Mouse (Mus musculus) kidney, adult 11 months (tissue): ENCODE measurements around the gene Btn1a1.

ENCODE experiments used
- DNase-seq: peaks from one replicate; pipeline ENCODE4 v3.0.0; 2022

The Btn1a1 gene

DNA sequence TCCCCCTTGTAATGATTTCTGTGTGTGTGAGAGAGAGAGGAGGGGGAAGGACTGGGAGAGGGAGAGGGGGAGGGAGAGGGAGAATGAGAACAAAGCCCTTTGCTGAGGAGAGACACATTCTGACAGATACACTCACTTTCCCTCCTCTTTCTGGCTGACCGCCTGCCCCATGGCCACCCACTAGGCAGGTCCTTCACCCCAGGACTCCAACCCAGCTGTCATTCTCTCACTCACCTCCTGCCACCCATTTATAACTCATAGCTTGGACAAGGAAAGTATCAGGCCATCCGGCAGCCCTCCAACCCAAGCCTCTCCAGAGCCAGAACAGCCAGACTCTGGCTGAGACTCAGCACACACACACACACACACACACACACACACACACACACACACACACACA lies 10.0 kb upstream of the Btn1a1 start:
- no peak for DNase-seq

- peak; percentile 51 for DNase-seq
These were observed 1.2 kb upstream of the Btn1a1 start for GRCm38 (mm10) chr13:23466911-23467310.

GRCm38 (mm10) chr13:23466306-23466705 lies 605 bp upstream of the Btn1a1 start:
- DNase-seq, result no peak

DNA sequence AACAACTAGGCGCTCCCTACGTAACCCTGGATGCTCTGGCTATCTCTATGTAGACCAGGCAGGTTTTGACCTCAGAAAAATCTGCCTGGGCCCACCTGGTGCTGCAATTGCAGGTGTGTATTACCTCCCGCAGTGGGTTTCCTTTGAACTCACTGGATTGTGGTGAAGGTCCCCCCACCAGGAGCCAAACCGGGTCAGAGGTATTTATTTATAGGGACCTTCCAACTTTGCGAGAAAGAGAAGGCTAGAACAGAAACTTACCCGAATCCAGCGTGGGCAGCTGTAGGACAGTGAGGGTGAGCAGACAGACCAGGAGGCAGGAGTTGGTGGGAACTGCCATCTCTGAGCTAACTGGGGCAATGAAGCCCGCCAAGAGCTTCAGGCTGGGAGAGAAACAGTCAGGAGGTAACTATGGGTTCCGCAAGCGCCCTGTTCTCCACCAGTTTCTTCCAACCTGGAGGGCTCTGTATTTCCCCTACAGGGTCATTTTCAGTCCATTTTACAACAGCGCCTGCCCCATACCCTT lies 797 bp downstream of the Btn1a1 start:
- DNase-seq, result no peak

DNA sequence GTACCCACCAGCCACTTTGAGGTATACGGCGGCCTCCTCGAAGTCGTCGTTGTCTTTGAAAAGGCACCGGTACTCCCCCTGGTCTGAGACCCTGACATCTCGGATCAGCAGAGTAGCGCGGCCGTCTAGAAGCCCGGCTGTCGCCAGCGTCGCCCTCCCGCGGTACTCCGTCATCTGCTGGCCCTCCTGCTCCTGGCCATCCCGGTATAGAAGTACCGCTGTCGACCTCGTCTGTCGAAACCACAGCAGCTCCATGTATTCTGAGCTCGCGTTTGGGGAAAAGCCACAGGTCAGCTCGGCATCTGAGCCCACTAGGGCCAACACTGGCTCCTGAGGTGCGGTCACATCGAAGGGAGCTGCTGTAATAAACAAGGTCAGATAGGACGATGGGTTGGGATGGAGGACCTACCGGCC lies 1.5 kb downstream of the Btn1a1 start:
- DNase-seq, result peak; percentile 7

DNA sequence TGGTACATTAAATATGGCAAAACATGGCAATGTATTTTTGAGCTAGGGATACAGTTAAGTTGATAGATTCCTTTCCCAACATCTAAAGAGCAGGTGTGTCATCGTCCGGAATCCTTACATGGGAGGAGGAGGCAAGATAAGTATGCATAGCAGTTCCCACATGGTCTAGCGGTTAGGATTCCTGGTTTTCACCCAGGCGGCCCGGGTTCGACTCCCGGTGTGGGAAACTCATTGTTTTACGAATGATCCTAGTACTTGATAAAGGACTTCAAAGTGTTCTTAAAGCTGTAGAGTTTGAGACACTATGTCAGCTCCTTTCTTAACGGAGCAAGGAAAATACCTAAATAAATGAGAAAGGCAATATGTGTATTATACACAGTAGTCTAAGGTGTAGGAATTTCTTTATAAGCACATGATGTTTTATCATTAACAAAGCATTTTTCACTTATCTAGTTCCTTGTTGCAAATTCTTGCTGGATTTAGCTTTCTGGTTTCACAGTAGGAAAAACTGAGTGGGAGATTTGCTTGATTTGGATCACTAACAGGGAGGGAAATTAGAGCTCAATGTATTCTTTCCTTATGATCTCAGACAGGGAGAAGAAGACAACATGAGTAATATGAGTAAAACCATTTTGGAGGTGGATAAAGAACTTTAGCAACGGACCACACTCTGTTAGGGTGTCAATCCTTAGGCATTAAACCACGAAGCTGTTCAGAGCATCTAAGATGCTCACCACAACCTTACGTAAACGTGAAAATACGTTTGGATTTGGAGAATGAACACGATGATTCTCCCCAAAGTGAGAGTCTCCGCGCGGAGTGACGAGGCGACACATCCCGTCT lies 2.1 kb downstream of the Btn1a1 start:
- DNase-seq, result peak; percentile 36

DNA sequence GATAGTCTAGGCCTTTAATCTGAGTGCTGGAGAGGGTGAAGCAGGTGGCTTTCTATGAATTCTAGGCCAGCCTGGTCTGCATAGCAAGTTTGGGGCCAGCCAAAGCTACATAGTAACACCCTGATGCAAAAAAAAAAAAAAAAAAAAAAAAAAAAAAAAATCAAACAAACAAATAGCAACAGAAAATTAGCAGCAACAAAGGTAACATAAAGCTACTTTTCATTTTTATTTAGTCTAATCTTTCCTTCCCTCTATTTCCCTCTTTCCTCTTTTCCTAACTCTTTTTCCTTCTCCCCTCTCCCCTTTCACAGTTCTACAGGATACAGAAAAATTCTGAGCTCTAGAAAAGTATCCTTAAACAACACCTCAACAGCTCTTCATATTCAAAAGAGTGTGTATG lies 3.0 kb downstream of the Btn1a1 start:
- DNase-seq, result no peak

DNA sequence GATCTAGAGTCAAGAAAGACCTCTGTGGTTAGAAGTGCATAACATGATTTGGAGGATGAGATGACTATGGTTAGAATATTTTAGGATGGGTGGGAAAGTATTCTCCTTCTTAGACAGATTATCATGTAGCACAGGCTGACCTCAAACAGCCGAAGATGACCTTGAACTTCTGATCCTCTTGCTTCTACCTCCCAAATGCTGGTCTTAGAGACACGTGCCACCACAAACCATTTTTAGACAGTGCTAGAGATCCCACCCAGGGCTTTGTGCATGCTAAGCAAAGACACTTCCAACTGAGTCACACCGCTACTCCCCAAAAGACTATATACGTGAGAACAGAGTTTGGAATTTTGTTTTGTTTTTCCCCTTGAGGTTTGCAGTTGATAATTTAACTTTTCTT lies 3.6 kb downstream of the Btn1a1 start:
- DNase-seq, result no peak

GRCm38 (mm10) chr13:23459264-23459846 lies 6.3 kb downstream of the Btn1a1 start:
- no peak for DNase-seq

DNA sequence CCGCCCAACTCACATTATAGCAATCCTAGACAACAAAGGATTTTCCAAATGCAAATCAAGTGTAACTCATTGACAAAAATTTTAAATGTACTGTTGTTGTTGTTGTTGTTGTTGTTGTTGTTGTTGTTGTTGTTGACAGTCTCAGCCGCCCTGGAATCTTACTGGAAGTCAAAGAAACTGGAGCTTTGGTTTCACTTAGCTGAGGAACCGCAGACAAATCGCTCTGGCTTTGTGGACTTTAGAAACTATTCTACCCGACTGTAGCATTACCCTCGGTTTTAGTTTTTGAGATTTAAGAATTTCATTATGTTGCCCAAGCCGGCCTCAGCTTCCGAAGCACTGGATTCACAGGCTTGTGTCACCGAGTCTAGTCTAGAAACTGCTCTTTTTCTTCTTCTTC lies 11.8 kb downstream of the Btn1a1 start:
- no peak for DNase-seq

GRCm38 (mm10) chr13:23453362-23453862 lies 12.3 kb downstream of the Btn1a1 start:
- peak; percentile 75 for DNase-seq

DNA sequence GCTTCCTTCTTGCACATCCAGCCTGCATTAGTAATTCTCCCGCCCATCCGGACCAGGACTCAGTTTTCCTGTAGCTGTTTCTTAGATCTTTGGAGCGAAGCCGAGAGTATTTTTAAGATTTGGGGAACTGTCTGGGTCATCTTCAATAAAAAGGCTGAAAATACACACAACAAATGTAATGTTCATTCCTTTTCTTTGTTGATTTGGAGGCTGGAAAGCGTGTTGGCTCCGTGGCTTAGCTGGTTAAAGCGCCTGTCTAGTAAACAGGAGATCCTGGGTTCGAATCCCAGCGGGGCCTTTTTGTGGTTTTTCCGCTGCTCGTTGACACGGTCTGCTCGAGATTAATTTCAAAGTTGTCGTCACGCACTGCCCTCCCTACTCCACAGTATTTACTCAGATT lies 15.3 kb downstream of the Btn1a1 start:
- DNase-seq, result peak; percentile 71

DNA sequence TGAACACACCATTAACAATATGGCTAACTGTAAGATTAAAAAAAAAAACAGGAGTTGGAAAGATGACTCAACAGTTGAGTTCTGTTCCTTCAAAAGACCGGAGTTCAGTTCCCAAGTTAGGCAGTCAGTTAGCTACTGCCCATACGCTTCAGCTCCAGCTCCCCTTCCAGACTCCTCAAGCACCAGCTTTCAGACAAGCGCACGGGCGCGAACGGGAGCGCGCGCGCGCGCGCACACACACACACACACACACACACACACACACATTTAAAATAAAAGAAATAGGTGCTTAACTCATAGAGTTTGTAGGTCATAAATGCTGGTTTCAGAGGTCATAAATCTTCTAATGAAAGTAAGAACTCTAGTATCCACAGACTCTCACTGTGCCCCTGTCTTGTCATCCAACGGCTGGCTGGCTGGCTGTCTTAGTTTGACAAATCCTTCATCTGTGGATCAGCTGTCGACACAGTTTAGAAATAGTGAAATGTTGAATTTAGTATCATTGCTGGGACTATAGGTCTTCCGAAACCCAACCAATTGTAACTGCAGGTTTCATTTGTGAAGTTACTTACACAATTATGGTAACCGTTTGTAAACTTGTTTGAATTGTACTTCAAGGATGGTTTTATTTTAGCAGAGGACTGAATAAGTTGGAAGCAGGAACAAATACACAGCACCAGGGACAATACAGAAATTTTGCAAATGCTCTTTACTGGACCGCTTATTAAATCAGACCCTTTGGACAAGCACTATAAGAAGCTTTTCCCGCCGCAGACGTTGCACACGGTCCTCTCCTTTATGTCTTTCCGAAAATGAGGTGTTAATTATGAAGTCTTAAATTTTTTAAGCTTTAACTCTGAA lies 16.2 kb downstream of the Btn1a1 start:
- DNase-seq, result no peak

DNA sequence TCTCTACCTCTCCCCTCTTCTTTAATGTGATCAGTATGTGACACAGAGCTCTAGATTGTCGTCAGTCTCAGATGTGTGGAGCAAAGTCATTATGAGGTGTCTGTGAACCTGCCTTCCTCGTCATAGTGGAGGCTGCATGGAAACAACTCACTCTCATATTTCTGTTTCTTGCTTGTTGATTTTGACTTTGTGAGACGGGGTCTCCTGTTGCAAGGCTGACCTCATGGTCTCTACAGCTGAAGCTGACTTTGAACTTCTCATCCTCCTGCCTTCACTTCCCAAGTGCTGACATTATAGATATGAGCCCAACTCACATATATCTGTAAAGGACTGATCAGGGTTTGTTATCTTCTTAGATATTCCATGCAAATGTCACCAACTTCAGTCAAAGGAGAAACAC lies 16.9 kb downstream of the Btn1a1 start:
- DNase-seq, result no peak

DNA sequence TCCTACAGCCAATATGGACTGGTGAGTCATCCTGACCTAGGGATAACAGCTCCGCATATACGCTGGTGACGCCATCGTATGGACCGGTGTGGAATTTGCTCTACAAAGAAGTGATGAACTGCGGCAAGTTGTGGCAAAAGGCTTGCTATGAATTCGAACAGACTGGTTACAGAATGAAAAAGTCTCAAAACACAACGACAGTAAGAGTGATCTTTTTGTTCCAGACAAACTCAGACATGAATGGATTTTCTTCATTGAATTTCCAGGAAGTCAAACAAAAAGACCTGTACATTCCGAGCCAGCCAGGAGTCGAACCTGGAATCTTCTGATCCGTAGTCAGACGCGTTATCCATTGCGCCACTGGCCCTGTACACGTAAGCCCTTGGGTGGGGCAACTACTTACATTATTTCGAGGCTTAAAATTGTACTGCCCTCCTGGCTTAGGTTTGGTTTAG lies 19.2 kb downstream of the Btn1a1 start:
- DNase-seq, result peak; percentile 79

GRCm38 (mm10) chr13:23445561-23446320 lies 20.0 kb downstream of the Btn1a1 start:
- peak; percentile 85 for DNase-seq

- DNase-seq, result no peak
These were observed 20.5 kb downstream of the Btn1a1 start for GRCm38 (mm10) chr13:23445156-23445555.

- no peak for DNase-seq
These were observed 21.2 kb downstream of the Btn1a1 start for GRCm38 (mm10) chr13:23444451-23444850.

- DNase-seq, result no peak
These were observed 25.8 kb downstream of the Btn1a1 start for GRCm38 (mm10) chr13:23439901-23440300.

DNA sequence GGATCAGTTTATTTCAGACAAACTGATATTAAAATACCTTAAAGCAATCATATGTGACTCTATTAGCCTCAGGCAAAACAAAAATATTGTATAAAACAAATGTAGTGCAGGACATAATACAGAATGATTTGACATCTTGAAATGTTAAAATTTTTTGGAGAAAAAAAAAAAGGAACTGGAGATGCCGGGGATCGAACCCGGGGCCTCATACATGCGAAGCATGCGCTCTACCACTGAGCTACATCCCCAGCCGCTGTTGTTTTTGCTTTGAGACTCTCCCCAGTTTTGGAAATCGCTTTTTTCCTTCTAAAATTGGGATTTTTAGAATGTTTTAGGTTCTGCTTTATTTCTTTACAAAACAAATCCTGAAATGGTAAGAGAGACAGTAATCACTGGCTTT lies 27.2 kb downstream of the Btn1a1 start:
- DNase-seq, result no peak

DNA sequence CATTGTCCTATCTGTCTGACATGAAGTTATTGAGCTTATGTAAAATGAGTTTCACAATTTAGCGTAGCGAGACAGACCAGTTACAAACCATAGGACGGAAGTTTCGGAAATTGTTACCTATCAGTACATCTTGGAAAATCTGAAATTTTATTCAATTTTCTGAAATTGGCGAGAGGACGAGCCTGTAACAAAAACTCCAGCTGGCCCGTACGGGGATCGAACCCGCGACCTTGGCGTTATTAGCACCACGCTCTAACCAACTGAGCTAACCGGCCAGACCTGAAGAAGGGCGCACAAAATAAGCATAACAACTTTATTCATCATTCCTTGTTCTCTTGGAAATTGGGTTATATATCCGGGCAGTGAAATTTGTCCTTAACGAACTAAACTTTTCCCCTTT lies 27.8 kb downstream of the Btn1a1 start:
- DNase-seq, result peak; percentile 82
